Mouse (Mus musculus) cerebellum, postnatal 10 days (tissue): ENCODE data around the gene Ccr8.
A peak's percentile ranks its signal among the peaks of the same experiment; 100 is the strongest.
"Not testable (repeated sequence)": the region's sequence is repeated elsewhere in the genome, so short reads cannot be mapped to it uniquely, and the experiment has no call there.

Experiments used
- DNase-seq, 2 experiments: peaks; one replicate each; pipeline ENCODE4 v3.0.0; 2021; ENCODE audit warnings: mixed read lengths in 2 of 2

Gene Ccr8

GRCm38 (mm10) chr9:120093701-120094100, 1.8 kb downstream of the Ccr8 start:
- no peak for DNase-seq

- no peak for DNase-seq
Measured at GRCm38 (mm10) chr9:120095886-120096285, 4.0 kb downstream of the Ccr8 start.

- peak; percentile 84 to 91 for DNase-seq
Measured at GRCm38 (mm10) chr9:120098682-120099081, 6.8 kb downstream of the Ccr8 start.

- DNase-seq, result no peak
Measured at GRCm38 (mm10) chr9:120099304-120099703, 7.4 kb downstream of the Ccr8 start.

- no peak for DNase-seq
Measured at GRCm38 (mm10) chr9:120101165-120101564, 9.3 kb downstream of the Ccr8 start.

GRCm38 (mm10) chr9:120108953-120109352, 17.0 kb downstream of the Ccr8 start:
- not testable (repeated sequence) for DNase-seq

- DNase-seq, result peak; percentile 99
Measured at GRCm38 (mm10) chr9:120110211-120111018, 18.5 kb downstream of the Ccr8 start, which contains the start of gene Slc25a38. Slc25a38 (plus strand) TSS chr9:120110374.

GRCm38 (mm10) chr9:120111156-120111945, 19.4 kb downstream of the Ccr8 start:
- no peak for DNase-seq

GRCm38 (mm10) chr9:120112472-120112871, 20.6 kb downstream of the Ccr8 start:
- no peak for DNase-seq

- DNase-seq, result no peak
Measured at GRCm38 (mm10) chr9:120113456-120113855, 21.5 kb downstream of the Ccr8 start.

- DNase-seq, result peak in 1 of 2 experiments; percentile 26
Measured at GRCm38 (mm10) chr9:120114051-120114788, 22.3 kb downstream of the Ccr8 start.

- no peak for DNase-seq
Measured at GRCm38 (mm10) chr9:120114789-120115151, 22.9 kb downstream of the Ccr8 start.

- DNase-seq, result no peak
Measured at GRCm38 (mm10) chr9:120115580-120115979, 23.7 kb downstream of the Ccr8 start.

- no peak for DNase-seq
Measured at GRCm38 (mm10) chr9:120116184-120116624, 24.3 kb downstream of the Ccr8 start.

GRCm38 (mm10) chr9:120118212-120118611, 26.3 kb downstream of the Ccr8 start:
- DNase-seq, result no peak

GRCm38 (mm10) chr9:120120503-120120902, 28.6 kb downstream of the Ccr8 start:
- DNase-seq, result no peak

GRCm38 (mm10) chr9:120126868-120127267, 35.0 kb downstream of the Ccr8 start:
- no peak for DNase-seq

- DNase-seq, result peak; percentile 97 to 98
Measured at GRCm38 (mm10) chr9:120127538-120128251, 35.8 kb downstream of the Ccr8 start, which contains the start of gene Rpsa. Rpsa (plus strand) TSS chr9:120127689.

- no peak for DNase-seq
Measured at GRCm38 (mm10) chr9:120129276-120129675, 37.4 kb downstream of the Ccr8 start.

- DNase-seq, result no peak
Measured at GRCm38 (mm10) chr9:120131784-120132288, 39.9 kb downstream of the Ccr8 start.

- no peak for DNase-seq
Measured at GRCm38 (mm10) chr9:120132980-120133754, 41.3 kb downstream of the Ccr8 start.
